Mouse (Mus musculus) ES-E14 (cell line): ENCODE results near the gene Eef1g.

ENCODE experiments used
- CHD2 ChIP-seq: IDR thresholded peaks from 2 replicates; pipeline ENCODE4 v1.6.1; 2014; ENCODE audit warnings: mild to moderate bottlenecking, low read depth, low read length, inconsistent platforms
- HCFC1 ChIP-seq: IDR thresholded peaks from 2 replicates; pipeline ENCODE4 v1.6.1; 2012; ENCODE audit warnings: low read length, inconsistent platforms, borderline replicate concordance; ENCODE audit not compliant: insufficient read depth
- MAFK ChIP-seq: IDR thresholded peaks from 2 replicates; pipeline ENCODE4 v1.6.1; 2014; ENCODE audit warnings: mild to moderate bottlenecking, low read depth, low read length, inconsistent platforms; ENCODE audit not compliant: insufficient read depth
- ZC3H11A ChIP-seq: IDR thresholded peaks from 2 replicates; pipeline ENCODE4 v1.6.1; 2012; ENCODE audit warnings: low read depth, mild to moderate bottlenecking, inconsistent platforms, low read length, borderline replicate concordance
- ZNF384 ChIP-seq: IDR thresholded peaks from 2 replicates; pipeline ENCODE4 v1.6.1; 2012; ENCODE audit warnings: low read depth, low read length, inconsistent platforms

DNA sequence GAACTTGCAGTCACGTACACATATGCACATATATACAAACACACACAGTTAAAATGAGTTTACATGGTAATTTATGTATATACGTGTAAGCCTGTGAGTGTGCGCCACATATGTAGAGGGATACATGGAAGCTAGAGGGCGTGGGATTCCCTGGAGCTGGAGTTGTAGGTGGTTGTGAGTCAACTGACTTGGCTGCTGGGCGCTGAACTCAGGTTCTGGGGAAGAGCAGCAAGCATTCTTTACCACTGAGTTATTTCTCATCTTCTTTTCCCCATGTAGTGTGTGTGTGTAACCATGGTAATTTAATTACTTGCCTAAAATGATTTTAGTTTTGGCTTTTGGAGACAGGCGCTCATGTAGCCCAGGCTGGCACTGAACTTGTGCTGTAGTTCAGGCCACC, 29.8 kb downstream of the Eef1g start:
- TF ChIP-seq ZNF384 (no peak), MAFK (no peak), HCFC1 (no peak), ZC3H11A (no peak), CHD2 (no peak)
